Mouse (Mus musculus): ENCODE measurements at regions not wholly inside any gene's neighbourhood (a gene's known extent, or its start where the extent isn't known, plus 50 kb on each side); places are given as distances from the start of the nearest gene placed in this dataset.

- TF ChIP-seq POLR2A (IDR thresholded peaks at IDR 0.05; ENCODE audit: borderline replicate concordance, extremely low read depth, low read depth, low read length), result no peak
- TF ChIP-seq CTCF (IDR thresholded peaks at IDR 0.05; ENCODE audit: insufficient read depth, low read length), result no peak
These were observed 175.8 kb upstream of the Tmtc1 start for GRCm38 (mm10) chr6:148620034-148620433.

All from lung, adult 2 months (tissue).